Mouse (Mus musculus) stomach, postnatal 0 days (tissue): ENCODE results near the gene Baiap3. TPM values are rescaled to one million over a fixed set of nuclear protein-coding genes. Genes with fewer than 3 reads are reported as not detected.

Source experiments
- ATAC-seq: fragments of 200-750 bp; cut with Nextera tagmentation; 2 replicates; pipeline ENCODE4 v1.8.0; 2017; ENCODE audit not compliant: low FRiP score, low TSS enrichment
- DNase-seq: peaks from one replicate; pipeline ENCODE4 v3.0.0-alpha.2; 2016; ENCODE audit warnings: low spot score
- H3K27ac ChIP-seq: fragments of 300-500 bp; sonication (generic); replicated peaks from 2 replicates; pipeline ENCODE4 v1.5.1; 2014; ENCODE audit warnings: mild to moderate bottlenecking, control low read depth
- H3K27me3 ChIP-seq: fragments of 300-500 bp; sonication (generic); 2 replicates; pipeline ENCODE4 v1.6.1; 2014; ENCODE audit warnings: low read length; ENCODE audit not compliant: control insufficient read depth, insufficient read depth
- H3K36me3 ChIP-seq: fragments of 300-500 bp; sonication (generic); 2 replicates; pipeline ENCODE4 v1.6.1; 2014; ENCODE audit warnings: low read length, mixed read lengths; ENCODE audit not compliant: control insufficient read depth, insufficient read depth
- H3K4me1 ChIP-seq: fragments of 300-500 bp; sonication (generic); replicated peaks from 2 replicates; pipeline ENCODE4 v1.6.1; 2014; ENCODE audit warnings: antibody characterized with exemption; ENCODE audit not compliant: control insufficient read depth, insufficient read depth
- H3K4me2 ChIP-seq: fragments of 300-500 bp; sonication (generic); replicated peaks from 2 replicates; pipeline ENCODE4 v1.6.1; 2014; ENCODE audit warnings: low read depth, mild to moderate bottlenecking, control low read depth, moderate library complexity
- H3K4me3 ChIP-seq: fragments of 300-500 bp; sonication (generic); 2 replicates; pipeline ENCODE4 v1.5.1; 2014; ENCODE audit warnings: low read depth, low read length, control low read depth
- H3K9ac ChIP-seq: fragments of 300-500 bp; sonication (generic); 2 replicates; pipeline ENCODE4 v1.6.1; 2014; ENCODE audit warnings: mild to moderate bottlenecking, low read length, control low read depth, mixed read lengths
- H3K9me3 ChIP-seq: fragments of 300-500 bp; sonication (generic); 2 replicates; pipeline ENCODE4 v1.6.1; 2016; ENCODE audit warnings: low read length; ENCODE audit not compliant: control insufficient read depth
- CTCF ChIP-seq: IDR thresholded peaks from 2 replicates; pipeline ENCODE4 v1.5.1; 2016; ENCODE audit warnings: antibody characterized with exemption, low read depth, mild to moderate bottlenecking, moderate library complexity
- EP300 ChIP-seq: optimal IDR thresholded peaks from 2 replicates; pipeline ENCODE3; 2016; ENCODE audit warnings: antibody characterized with exemption
- WGBS: fragments of 180-500 bp; shearing (Covaris S2); extraction: QIAGEN DNeasy Blood & Tissue Kit; methylation state at CpG from one replicate; pipeline ENCODE4 v1.1.7; 2014; 5-methylcytosine and 5-hydroxymethylcytosine counted together
- polyA plus RNA-seq: library from polyadenylated mRNA; unstranded; fragments of >200 nt; fragmentation: Nextera tagmentation; extraction: Ambion mirVana; gene quantifications from 2 replicates; pipeline ENCODE4 v1.2.1, GENCODE M21; 2015

Gene Baiap3
- polyA plus RNA-seq, 1 experiment from 2014 or later = 1.2 TPM

GRCm38 (mm10) chr17:25221821-25222503 is 34.2 kb downstream of the Baiap3 start:
- Histone ChIP-seq H3K27me3 (no peaks in the 10 kb centered on the region), H3K9ac (peak overlapping the region; percentile 47), H3K27ac (peak overlapping the region; percentile 41; the same call in 1 of the 2 replicates), H3K9me3 (no peaks in the 10 kb centered on the region), H3K4me3 (peak overlapping the region; percentile 36), H3K4me1 (peaks cover 3% of the 10 kb centered on the region; the same call in 1 of the 2 replicates), H3K36me3 (peaks cover 3% of the 10 kb centered on the region; the same call in 1 of the 2 replicates), H3K4me2 (peak overlapping the region; percentile 70)
- 5% methylated on average over 18 of the region's 30 CpGs for WGBS
- DNase-seq (peak; percentile 85), ATAC-seq (peak; percentile 80)
- TF ChIP-seq EP300 = no peak
- TF ChIP-seq CTCF = peak; percentile 19; the same call in 1 of the 2 replicates

- peaks cover 3% of the 10 kb centered on the region; the same call in 1 of the 2 replicates for H3K4me1 ChIP-seq
- DNase-seq (no peak), ATAC-seq (no peak)
- no peak overlapping the region for H3K27ac ChIP-seq
- no peak overlapping the region for H3K4me2 ChIP-seq
- no peaks in the 10 kb centered on the region for H3K27me3 ChIP-seq
- H3K4me3 ChIP-seq = no peak overlapping the region
- H3K36me3 ChIP-seq = peaks cover 8% of the 10 kb centered on the region; the same call in 1 of the 2 replicates
- 72% methylated on average over 1 of the region's 1 CpGs for WGBS
- no peaks in the 10 kb centered on the region for H3K9me3 ChIP-seq
- H3K9ac ChIP-seq = no peak overlapping the region
- TF ChIP-seq CTCF (no peak), EP300 (no peak)
These were observed 35.4 kb downstream of the Baiap3 start for GRCm38 (mm10) chr17:25220746-25221145.

- no peak overlapping the region for H3K9ac ChIP-seq
- H3K4me2 ChIP-seq = no peak overlapping the region
- H3K4me3 ChIP-seq = no peak overlapping the region
- H3K27ac ChIP-seq = no peak overlapping the region
- TF ChIP-seq EP300 (no peak), CTCF (no peak)
- no peak for DNase-seq
- 90% methylated on average over 15 of the region's 15 CpGs for WGBS
- H3K4me1 ChIP-seq = peaks cover 3% of the 10 kb centered on the region; the same call in 1 of the 2 replicates
- no peaks in the 10 kb centered on the region for H3K9me3 ChIP-seq
- no peaks in the 10 kb centered on the region for H3K27me3 ChIP-seq
- peaks cover 14% of the 10 kb centered on the region; the same call in 1 of the 2 replicates for H3K36me3 ChIP-seq
- no peak for ATAC-seq
These were observed 36.5 kb downstream of the Baiap3 start for GRCm38 (mm10) chr17:25219492-25220295.

GRCm38 (mm10) chr17:25218967-25219366 is 37.2 kb downstream of the Baiap3 start:
- WGBS = 91% methylated on average over 9 of the region's 9 CpGs
- Histone ChIP-seq H3K4me3 (no peak overlapping the region), H3K27ac (no peak overlapping the region), H3K4me1 (peaks cover 3% of the 10 kb centered on the region; the same call in 1 of the 2 replicates), H3K4me2 (no peak overlapping the region), H3K9ac (no peak overlapping the region), H3K27me3 (no peaks in the 10 kb centered on the region), H3K9me3 (no peaks in the 10 kb centered on the region), H3K36me3 (peaks cover 14% of the 10 kb centered on the region; the same call in 1 of the 2 replicates)
- TF ChIP-seq EP300 (no peak), CTCF (no peak)
- DNase-seq (no peak), ATAC-seq (no peak)

- DNase-seq (no peak), ATAC-seq (no peak)
- TF ChIP-seq CTCF = no peak
- TF ChIP-seq EP300 = no peak
- Histone ChIP-seq H3K27ac (no peak overlapping the region), H3K36me3 (peaks cover 19% of the 10 kb centered on the region; the same call in 1 of the 2 replicates), H3K4me1 (no peaks in the 10 kb centered on the region), H3K9me3 (no peaks in the 10 kb centered on the region), H3K4me3 (no peak overlapping the region), H3K4me2 (no peak overlapping the region), H3K9ac (no peak overlapping the region), H3K27me3 (no peaks in the 10 kb centered on the region)
- 77% methylated on average over 3 of the region's 3 CpGs for WGBS
These were observed 40.7 kb downstream of the Baiap3 start for GRCm38 (mm10) chr17:25215431-25215830.

- Histone ChIP-seq H3K4me1 (no peaks in the 10 kb centered on the region), H3K4me3 (no peak overlapping the region), H3K9ac (no peak overlapping the region), H3K27ac (no peak overlapping the region), H3K36me3 (peaks cover 31% of the 10 kb centered on the region), H3K4me2 (no peak overlapping the region), H3K9me3 (no peaks in the 10 kb centered on the region), H3K27me3 (no peaks in the 10 kb centered on the region)
- ATAC-seq (no peak), DNase-seq (no peak)
- WGBS = 60% methylated on average over 4 of the region's 4 CpGs
- TF ChIP-seq EP300 (no peak), CTCF (no peak)
These were observed 44.5 kb downstream of the Baiap3 start for GRCm38 (mm10) chr17:25211705-25212104.
